Mouse (Mus musculus) liver, postnatal 0 days (tissue): ENCODE measurements around the gene Ppef2.

ENCODE experiments used
- CTCF ChIP-seq: sonication (generic); IDR thresholded peaks from 2 replicates; pipeline ENCODE4 v1.5.1; 2016; ENCODE audit warnings: antibody characterized with exemption, low read depth
- EP300 ChIP-seq: IDR thresholded peaks from 2 replicates; pipeline ENCODE4 v1.6.1; 2016; ENCODE audit warnings: antibody characterized with exemption, low read depth, mild to moderate bottlenecking

- TF ChIP-seq CTCF (no peak), EP300 (no peak)
Measured at GRCm38 (mm10) chr5:92263761-92264359, 7.8 kb upstream of the Ppef2 start.
